Mouse (Mus musculus) heart, embryonic 16.5 days (tissue): ENCODE measurements around the gene Plxna2. TPM values are rescaled to one million over a fixed set of nuclear protein-coding genes. Genes with fewer than 3 reads are reported as not detected.

ENCODE experiments used
- ATAC-seq: fragments of 200-750 bp; cut with Nextera tagmentation; replicated peaks from 2 replicates; pipeline ENCODE4 v1.8.0; 2017; ENCODE audit warnings: moderate number of reproducible peaks; ENCODE audit not compliant: insufficient read depth, low FRiP score; ENCODE audit errors: extremely low read depth
- H3K27ac ChIP-seq: fragments of 300-500 bp; sonication (generic); 2 replicates; pipeline ENCODE4 v1.5.1; 2014; ENCODE audit warnings: mild to moderate bottlenecking, low read length, control low read depth, moderate library complexity
- H3K27me3 ChIP-seq: fragments of 300-500 bp; sonication (generic); 2 replicates; pipeline ENCODE4 v1.6.1; 2014; ENCODE audit warnings: low read length, mixed read lengths; ENCODE audit not compliant: control insufficient read depth, insufficient read depth
- H3K36me3 ChIP-seq: fragments of 300-500 bp; sonication (generic); 2 replicates; pipeline ENCODE4 v1.6.1; 2014; ENCODE audit not compliant: control insufficient read depth, insufficient read depth
- H3K4me1 ChIP-seq: fragments of 300-500 bp; sonication (generic); 2 replicates; pipeline ENCODE4 v1.6.1; 2014; ENCODE audit warnings: low read length, mixed read lengths; ENCODE audit not compliant: control insufficient read depth, insufficient read depth
- H3K4me2 ChIP-seq: fragments of 300-500 bp; sonication (generic); 2 replicates; pipeline ENCODE4 v1.6.1; 2014; ENCODE audit warnings: low read depth, mild to moderate bottlenecking, control low read depth, low read length
- H3K4me3 ChIP-seq: fragments of 300-500 bp; sonication (generic); 2 replicates; pipeline ENCODE4 v1.5.1; 2014; ENCODE audit warnings: mild to moderate bottlenecking, control low read depth, low read length
- H3K9ac ChIP-seq: fragments of 300-500 bp; sonication (generic); 2 replicates; pipeline ENCODE4 v1.6.1; 2014; ENCODE audit warnings: low read length, control low read depth
- H3K9me3 ChIP-seq: fragments of 300-500 bp; sonication (generic); replicated peaks from 2 replicates; pipeline ENCODE4 v1.6.1; 2016; ENCODE audit warnings: low read length; ENCODE audit not compliant: control insufficient read depth
- WGBS: fragments of 180-500 bp; shearing (Covaris S2); extraction: QIAGEN DNeasy Blood & Tissue Kit; methylation state at CpG from one replicate; pipeline ENCODE4 v1.1.7; 2014; 5-methylcytosine and 5-hydroxymethylcytosine counted together
- polyA plus RNA-seq: library from polyadenylated mRNA; unstranded; fragments of >200 nt; fragmentation: Nextera tagmentation; extraction: Ambion mirVana; gene quantifications from 2 replicates; pipeline ENCODE4 v1.2.1, GENCODE M21; 2015

The Plxna2 gene
- polyA plus RNA-seq, 1 experiment from 2014 or later: 5.2 TPM

DNA sequence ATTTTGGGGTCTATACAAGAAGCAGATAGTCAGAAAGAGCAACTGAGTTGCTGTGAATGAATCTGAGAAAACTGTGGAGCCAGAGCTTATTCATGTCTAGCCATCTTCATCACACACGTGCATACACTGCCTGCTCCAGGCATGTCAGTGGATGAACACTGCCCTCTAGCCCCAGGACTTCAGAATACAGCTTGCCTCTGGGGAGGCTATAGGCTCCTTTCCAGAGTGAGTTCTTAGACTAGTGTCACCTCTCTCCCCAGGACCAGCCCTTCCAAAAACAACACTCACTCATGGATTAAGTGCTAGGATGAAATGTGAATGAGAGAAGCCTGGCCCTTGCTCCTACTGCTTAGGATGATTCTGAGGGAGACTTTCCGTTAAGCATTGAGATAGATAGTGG lies 198.9 kb downstream of the Plxna2 start:
- H3K36me3 ChIP-seq: peaks cover 4% of the 10 kb centered on the region
- H3K27me3 ChIP-seq: no peaks in the 10 kb centered on the region
- peak; percentile 85 for ATAC-seq
- WGBS: 19% methylated on average over 2 of the region's 2 CpGs
- H3K4me1 ChIP-seq: peaks cover 26% of the 10 kb centered on the region
- no peaks in the 10 kb centered on the region for H3K9me3 ChIP-seq
- H3K4me2 ChIP-seq: no peak overlapping the region
- no peak overlapping the region for H3K4me3 ChIP-seq
- no peak overlapping the region for H3K27ac ChIP-seq
- H3K9ac ChIP-seq: no peak overlapping the region

- H3K4me3 ChIP-seq: no peak overlapping the region
- no peak overlapping the region for H3K4me2 ChIP-seq
- no peak overlapping the region for H3K9ac ChIP-seq
- peak overlapping the region; percentile 49; the same call in 1 of the 2 replicates for H3K27ac ChIP-seq
- 62% methylated on average over 4 of the region's 4 CpGs for WGBS
- no peaks in the 10 kb centered on the region for H3K9me3 ChIP-seq
- no peaks in the 10 kb centered on the region for H3K27me3 ChIP-seq
- peaks cover 17% of the 10 kb centered on the region for H3K4me1 ChIP-seq
- no peaks in the 10 kb centered on the region for H3K36me3 ChIP-seq
- no peak for ATAC-seq
Measured at GRCm38 (mm10) chr1:194820953-194821352, 202.9 kb downstream of the Plxna2 start.

DNA sequence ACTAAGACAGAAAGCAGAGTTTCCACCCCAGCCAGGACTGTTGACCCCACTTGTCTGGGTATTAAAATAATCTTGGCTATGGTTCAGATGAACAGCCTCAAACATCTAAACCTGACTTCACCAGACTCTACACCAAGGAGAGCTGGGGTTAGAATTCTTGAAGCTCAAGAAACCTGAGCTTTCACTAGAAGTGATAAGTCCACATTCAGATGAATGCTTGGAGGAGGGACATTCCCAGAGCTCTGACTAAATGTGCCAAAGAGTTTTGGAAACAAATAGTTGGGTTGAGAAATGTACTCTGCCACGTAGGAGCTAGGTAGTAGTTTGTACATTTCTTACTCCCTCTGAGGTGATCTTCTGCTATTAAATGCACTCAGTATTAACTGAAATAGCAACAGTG lies 203.7 kb downstream of the Plxna2 start:
- H3K4me1 ChIP-seq: peaks cover 12% of the 10 kb centered on the region
- peak overlapping the region; percentile 47 for H3K27ac ChIP-seq
- H3K9ac ChIP-seq: no peak overlapping the region
- ATAC-seq: 0 out of 2 replicates have a peak, but pooled peaks have one; percentile 26
- no peak overlapping the region for H3K4me3 ChIP-seq
- no peaks in the 10 kb centered on the region for H3K27me3 ChIP-seq
- H3K36me3 ChIP-seq: no peaks in the 10 kb centered on the region
- H3K4me2 ChIP-seq: no peak overlapping the region
- WGBS: 50% methylated on average over 1 of the region's 1 CpGs
- no peaks in the 10 kb centered on the region for H3K9me3 ChIP-seq

GRCm38 (mm10) chr1:194828316-194828715 lies 210.3 kb downstream of the Plxna2 start:
- Histone ChIP-seq H3K4me1 (peaks cover 3% of the 10 kb centered on the region; the same call in 1 of the 2 replicates), H3K9me3 (no peaks in the 10 kb centered on the region), H3K27ac (no peak overlapping the region), H3K36me3 (no peaks in the 10 kb centered on the region), H3K4me3 (no peak overlapping the region), H3K27me3 (no peaks in the 10 kb centered on the region), H3K4me2 (no peak overlapping the region), H3K9ac (no peak overlapping the region)
- no peak for ATAC-seq

GRCm38 (mm10) chr1:194835238-194835637 lies 217.2 kb downstream of the Plxna2 start:
- H3K4me1 ChIP-seq: no peaks in the 10 kb centered on the region
- H3K27me3 ChIP-seq: no peaks in the 10 kb centered on the region
- H3K9ac ChIP-seq: no peak overlapping the region
- no peak for ATAC-seq
- no peak overlapping the region for H3K4me3 ChIP-seq
- no peak overlapping the region for H3K4me2 ChIP-seq
- no peak overlapping the region for H3K27ac ChIP-seq
- no peaks in the 10 kb centered on the region for H3K36me3 ChIP-seq
- H3K9me3 ChIP-seq: no peaks in the 10 kb centered on the region

- Histone ChIP-seq H3K9me3 (no peaks in the 10 kb centered on the region), H3K4me1 (no peaks in the 10 kb centered on the region), H3K4me2 (no peak overlapping the region), H3K4me3 (no peak overlapping the region), H3K27me3 (no peaks in the 10 kb centered on the region), H3K36me3 (no peaks in the 10 kb centered on the region), H3K9ac (no peak overlapping the region), H3K27ac (no peak overlapping the region)
- no peak for ATAC-seq
- WGBS: 49% methylated on average over 3 of the region's 3 CpGs
Measured at GRCm38 (mm10) chr1:194836182-194836581, 218.2 kb downstream of the Plxna2 start.

DNA sequence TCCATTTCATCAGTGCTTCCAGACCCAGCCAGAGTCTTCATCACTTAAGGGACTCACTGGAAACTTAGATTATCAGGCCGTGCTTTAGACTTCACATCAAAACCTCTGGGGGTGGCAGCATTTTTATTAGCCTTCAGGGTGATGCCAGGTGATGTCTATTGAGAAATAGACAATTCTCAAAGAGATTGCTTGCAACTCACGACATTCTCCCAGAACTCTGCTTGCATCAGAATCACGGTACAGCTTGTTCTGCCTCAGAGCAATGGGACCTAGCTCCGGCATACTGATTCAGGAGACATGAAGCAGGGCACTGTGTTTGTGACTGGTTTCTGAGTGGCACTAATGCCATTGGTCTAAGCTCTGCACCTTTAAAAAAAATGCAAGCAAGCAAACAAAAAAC lies 218.7 kb downstream of the Plxna2 start:
- H3K27me3 ChIP-seq: no peaks in the 10 kb centered on the region
- no peaks in the 10 kb centered on the region for H3K4me1 ChIP-seq
- no peaks in the 10 kb centered on the region for H3K9me3 ChIP-seq
- no peak overlapping the region for H3K4me3 ChIP-seq
- WGBS: 80% methylated on average over 4 of the region's 4 CpGs
- no peak overlapping the region for H3K4me2 ChIP-seq
- ATAC-seq: no peak
- H3K9ac ChIP-seq: no peak overlapping the region
- no peak overlapping the region for H3K27ac ChIP-seq
- no peaks in the 10 kb centered on the region for H3K36me3 ChIP-seq

DNA sequence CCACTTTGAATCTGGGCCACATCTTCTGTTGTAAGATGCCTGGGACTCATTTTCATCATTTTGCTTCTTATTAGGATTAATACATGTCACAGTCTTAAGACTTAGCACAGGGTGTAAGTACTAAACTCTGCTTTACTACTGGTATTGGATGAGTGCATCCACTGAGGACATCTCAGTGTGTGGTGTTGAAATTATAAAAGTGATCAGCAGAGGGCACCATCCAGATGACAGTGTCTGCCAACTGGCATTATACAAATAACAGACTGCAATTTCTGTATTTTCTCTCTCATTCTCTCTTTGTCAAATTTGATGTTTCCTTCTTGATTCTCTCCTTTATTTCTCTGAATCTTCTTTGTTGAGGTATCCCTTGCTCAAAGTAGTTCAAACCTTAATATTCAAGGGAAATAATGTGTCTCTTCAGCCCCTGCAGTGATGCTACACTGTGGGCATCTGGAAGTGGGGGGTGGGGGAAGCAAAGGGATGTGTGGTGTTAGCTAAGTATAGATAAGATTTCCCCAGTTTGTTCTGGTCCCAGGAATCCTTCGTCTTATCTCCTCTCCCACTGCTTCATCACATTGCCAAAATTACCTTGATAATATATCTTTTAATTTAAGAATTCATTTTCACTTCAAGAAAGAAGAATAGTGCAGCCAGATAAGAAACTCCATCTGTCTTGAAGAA lies 221.4 kb downstream of the Plxna2 start:
- H3K27ac ChIP-seq: no peak overlapping the region
- H3K9ac ChIP-seq: no peak overlapping the region
- H3K4me3 ChIP-seq: no peak overlapping the region
- H3K36me3 ChIP-seq: no peaks in the 10 kb centered on the region
- H3K27me3 ChIP-seq: no peaks in the 10 kb centered on the region
- no peak for ATAC-seq
- 0% methylated on average over 1 of the region's 1 CpGs for WGBS
- no peak overlapping the region for H3K4me2 ChIP-seq
- no peaks in the 10 kb centered on the region for H3K9me3 ChIP-seq
- H3K4me1 ChIP-seq: no peaks in the 10 kb centered on the region

GRCm38 (mm10) chr1:194843020-194843419 lies 225.0 kb downstream of the Plxna2 start:
- H3K4me3 ChIP-seq: no peak overlapping the region
- peaks cover 3% of the 10 kb centered on the region for H3K4me1 ChIP-seq
- H3K27me3 ChIP-seq: no peaks in the 10 kb centered on the region
- no peaks in the 10 kb centered on the region for H3K9me3 ChIP-seq
- 71% methylated on average over 2 of the region's 2 CpGs for WGBS
- no peak overlapping the region for H3K27ac ChIP-seq
- H3K9ac ChIP-seq: no peak overlapping the region
- no peaks in the 10 kb centered on the region for H3K36me3 ChIP-seq
- no peak overlapping the region for H3K4me2 ChIP-seq
- no peak for ATAC-seq
